Mouse (Mus musculus): ENCODE measurements around the gene Npm1.

DNA sequence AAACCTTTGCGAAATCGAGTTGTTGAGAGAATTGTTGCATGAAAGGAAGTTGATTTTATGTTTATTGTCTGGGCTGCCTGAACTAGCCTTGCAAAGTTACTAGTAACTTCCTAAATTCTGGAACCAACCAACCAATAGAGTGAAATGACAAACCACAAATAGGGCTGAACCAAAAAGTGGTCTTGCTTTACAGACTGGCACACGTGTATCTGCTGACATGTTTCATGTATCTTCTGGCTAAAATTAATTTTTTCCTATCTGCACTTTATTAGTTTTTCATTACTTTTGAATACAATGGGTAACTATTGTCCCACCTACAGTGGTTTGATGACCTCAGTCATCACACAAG is 13.9 kb downstream of the Npm1 start:
- TF ChIP-seq HCFC1 (IDR thresholded peaks at IDR 0.05; ENCODE audit: borderline replicate concordance, insufficient read depth, low read length) (no peak), ZC3H11A (IDR thresholded peaks at IDR 0.05; ENCODE audit: borderline replicate concordance, low read depth, low read length) (no peak), MAFK (IDR thresholded peaks at IDR 0.05; ENCODE audit: insufficient read depth, low read depth, low read length) (no peak), CHD2 (IDR thresholded peaks at IDR 0.05; ENCODE audit: low read depth, low read length) (no peak), ZNF384 (IDR thresholded peaks at IDR 0.05; ENCODE audit: low read depth, low read length) (no peak)

Data from ES-E14 (cell line).